Mouse (Mus musculus): ENCODE data around the gene Ticrr. TPM values are rescaled to one million over a fixed set of nuclear protein-coding genes. Genes with fewer than 3 reads are reported as not detected.

The Ticrr gene
- polyA plus RNA-seq (2012; rRNA removed): 0.35 and 0.48 TPM in 2 replicates

DNA sequence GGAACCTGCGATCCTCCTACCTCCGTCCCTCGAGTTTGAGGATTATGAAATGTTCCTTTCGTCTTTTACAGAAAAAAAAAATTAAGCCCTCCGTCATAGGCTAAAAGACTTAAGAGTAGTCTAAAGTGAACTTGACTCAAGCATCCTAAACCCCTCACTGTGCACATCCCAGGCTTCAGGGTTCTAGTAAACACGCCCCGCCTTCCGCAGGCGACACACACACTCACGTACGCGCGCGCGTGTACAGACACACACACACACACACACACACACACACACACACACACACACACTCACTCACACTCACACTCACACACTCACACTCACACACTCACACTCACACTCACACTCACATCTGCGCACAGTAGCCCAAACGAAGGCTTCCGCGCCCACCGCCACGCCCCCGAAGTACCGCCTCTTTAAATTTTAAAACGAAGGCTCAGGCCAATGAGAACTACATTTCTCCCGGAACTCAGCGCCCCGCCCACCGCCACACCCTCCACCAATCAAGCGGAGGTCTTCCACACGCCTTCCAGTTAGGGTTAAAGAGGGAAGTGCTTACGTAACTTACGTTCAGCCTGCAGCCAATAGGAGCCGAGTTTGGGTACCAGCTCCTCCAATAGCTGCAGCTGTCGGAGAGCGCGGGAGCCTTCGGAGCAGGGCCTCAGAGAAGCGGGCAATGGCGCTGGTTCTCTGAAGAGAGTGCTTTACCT is at the start of gene Ticrr:
TSS of gene Ticrr (plus strand) at position 619 of the 713 bp plus-strand sequence.

DNA sequence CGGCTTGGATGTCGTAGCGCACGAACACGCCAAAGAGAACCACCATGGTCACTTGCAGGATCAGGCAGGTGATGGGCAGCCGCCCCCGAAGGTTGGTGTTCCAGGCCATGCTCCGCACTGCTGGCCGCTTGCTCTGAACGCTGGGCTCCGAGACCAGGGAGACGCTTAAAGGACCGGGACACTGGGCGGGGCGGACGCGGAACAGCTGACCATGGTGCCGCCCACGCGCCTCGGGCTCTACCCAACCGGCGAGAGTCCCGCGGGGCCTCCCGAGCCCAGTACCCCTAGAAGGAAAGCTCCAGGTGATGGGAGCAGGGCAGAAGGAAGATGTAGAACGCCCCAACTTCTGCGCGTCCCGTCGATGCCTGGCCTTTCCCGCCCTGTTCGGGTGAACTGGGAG is 42.6 kb upstream of the Ticrr start, which contains the start of gene Rhcg:
TSS of gene Rhcg (minus strand) at position 240 of the 400 bp plus-strand sequence.

DNA sequence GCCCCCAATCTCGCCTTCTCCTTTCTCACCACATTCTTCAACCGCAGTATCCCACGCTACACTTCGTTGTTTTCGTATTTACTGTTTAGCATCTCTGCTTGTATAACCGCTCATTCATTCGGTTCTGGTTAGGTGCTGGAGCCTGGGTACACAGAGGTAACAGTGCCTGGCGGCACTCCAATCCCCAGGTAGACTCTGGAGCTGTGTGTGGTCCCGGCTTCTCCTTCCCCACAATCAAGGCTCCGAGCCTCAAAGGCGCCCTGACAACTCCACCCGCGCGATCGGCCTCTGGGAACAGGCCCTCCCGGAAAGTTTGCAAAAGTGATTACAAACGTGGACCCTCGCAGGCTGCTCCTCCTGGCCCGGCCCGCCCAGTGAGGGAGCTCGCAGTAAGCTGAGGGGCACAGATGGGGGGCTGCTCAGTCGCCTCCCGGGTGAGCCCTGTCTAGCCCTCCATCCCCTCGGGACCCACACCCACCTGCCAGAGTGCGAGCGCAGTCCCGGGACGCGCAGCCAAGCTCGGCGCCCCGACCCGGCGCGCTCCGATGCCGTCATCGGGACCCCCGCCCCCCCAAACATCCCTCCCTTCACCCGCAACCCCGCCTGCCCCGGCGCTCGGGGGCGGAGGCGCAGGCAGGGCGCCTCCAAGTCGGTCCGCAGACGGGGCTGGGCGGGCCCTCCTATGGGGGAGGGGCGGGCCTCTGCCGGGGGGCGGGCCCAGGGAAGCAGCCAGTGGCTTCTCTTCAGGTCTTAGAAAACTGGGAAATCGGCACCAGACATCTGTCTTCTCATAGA is 55.4 kb downstream of the Ticrr start, which contains the start of gene Kif7:
TSS of gene Kif7 (minus strand) at position 534 of the 795 bp plus-strand sequence.

DNA sequence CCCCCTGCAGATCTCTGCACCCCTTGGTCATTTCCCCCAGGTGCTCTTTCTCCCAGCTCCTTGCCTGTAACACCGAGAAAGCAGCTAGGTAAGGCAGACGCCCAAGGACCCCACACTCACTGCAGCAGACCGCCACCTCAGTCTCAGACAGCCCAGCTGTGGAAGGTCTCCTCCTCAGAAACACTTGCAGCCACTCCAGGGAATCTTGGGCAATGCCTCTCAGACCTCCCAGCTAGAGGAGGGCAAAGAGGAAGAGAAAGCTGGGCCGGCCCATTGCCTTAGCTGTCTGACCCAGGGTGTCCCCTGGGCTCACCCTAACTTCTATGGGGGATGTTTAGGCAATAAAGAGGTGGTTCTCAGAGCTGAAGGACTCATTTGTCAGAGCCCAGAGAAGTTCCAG is 72.6 kb downstream of the Ticrr start, which contains the start of gene Plin1:
TSS of gene Plin1 (minus strand) at position 282 of the 400 bp plus-strand sequence.

DNA sequence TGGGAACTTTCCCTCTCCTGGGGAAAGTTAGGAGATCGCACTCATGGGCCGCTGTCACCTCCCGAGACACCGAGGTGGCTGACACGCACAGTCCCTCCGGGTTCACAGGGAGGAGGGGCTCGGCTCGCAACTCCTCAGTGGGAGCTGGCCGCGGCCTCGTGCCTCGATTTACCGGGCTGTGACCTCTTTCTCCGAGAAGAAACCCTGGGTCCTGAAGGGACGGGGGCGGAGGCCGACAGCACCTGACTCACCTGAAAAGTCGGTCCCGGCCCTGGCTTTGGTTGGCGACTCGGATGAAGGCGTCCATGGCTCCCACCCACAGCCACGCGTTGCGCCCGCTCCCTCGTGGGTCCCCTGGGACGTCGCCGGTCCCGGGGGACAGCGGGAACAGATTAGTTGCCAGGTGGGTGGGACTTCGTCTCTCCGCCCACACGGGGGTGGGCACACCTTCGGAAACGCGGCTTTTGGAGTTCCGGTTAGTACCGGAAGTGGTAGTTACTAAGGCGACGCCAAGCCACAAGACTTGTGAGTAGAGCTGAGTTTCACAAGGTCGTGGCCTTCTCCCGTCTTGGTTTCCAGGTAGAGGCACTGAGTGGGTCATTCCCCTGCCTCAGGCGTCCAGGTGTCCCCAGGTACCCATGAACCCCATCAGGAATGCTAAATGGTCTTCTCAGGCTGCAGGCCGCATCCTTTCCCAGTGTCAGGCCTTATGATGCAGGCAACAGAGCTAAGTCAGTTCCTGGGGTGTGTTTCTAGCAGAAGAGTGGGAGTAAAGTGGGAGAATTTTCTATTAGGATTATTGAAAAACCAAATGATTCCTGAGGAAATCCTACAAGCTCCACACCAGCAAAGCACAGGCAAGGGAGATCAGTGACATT is 82.9 kb downstream of the Ticrr start, which contains the start of the genes Pex11a and Wdr93:
TSS of gene Pex11a (minus strand) at position 473 of the 878 bp plus-strand sequence.
TSS of gene Wdr93 (plus strand) at position 505 of the 878 bp plus-strand sequence.

Other genes with a start within 250 kb of the Ticrr start
- 13.7 and 21.4 TPM in 2 replicates for gene Polg, start 193.8 kb upstream of the Ticrr start, polyA plus RNA-seq (2012; rRNA removed)
- gene Rhcg, start 42.5 kb upstream of the Ticrr start, polyA plus RNA-seq (2012; rRNA removed): 0.14 TPM in 1 of 2 replicates, not detected in the other
- gene Kif7, start 55.5 kb downstream of the Ticrr start, polyA plus RNA-seq (2012; rRNA removed): 0.94 and 0.96 TPM in 2 replicates
- 7.0 and 11.7 TPM in 2 replicates for gene Plin1, start 72.7 kb downstream of the Ticrr start, polyA plus RNA-seq (2012; rRNA removed)
- gene Pex11a, start 82.9 kb downstream of the Ticrr start, polyA plus RNA-seq (2012; rRNA removed): 5.8 and 6.7 TPM in 2 replicates
- 0.04 and 0.30 TPM in 2 replicates for gene Wdr93, start 83.0 kb downstream of the Ticrr start, polyA plus RNA-seq (2012; rRNA removed)
- 0.40 and 1.3 TPM in 2 replicates for gene Mesp1, start 133.6 kb downstream of the Ticrr start, polyA plus RNA-seq (2012; rRNA removed)
- gene Mesp2, start 150.5 kb downstream of the Ticrr start, polyA plus RNA-seq (2012; rRNA removed): 2.2 and 2.5 TPM in 2 replicates
- 86.7 and 119 TPM in 2 replicates for gene Anpep, start 200.9 kb downstream of the Ticrr start, polyA plus RNA-seq (2012; rRNA removed)

Measured in stomach, adult 2 months (tissue).